Mouse (Mus musculus) c-Kit-negative CD71-positive TER-119-positive erythroid progenitor cells, embryonic 14.5 days (primary cell): ENCODE measurements around the gene Ramp1.

Experiments used
- DNase-seq: peaks from one replicate; pipeline ENCODE4 v3.0.0-alpha.2; 2013; ENCODE audit warnings: low read depth, low spot score

Gene Ramp1

DNA sequence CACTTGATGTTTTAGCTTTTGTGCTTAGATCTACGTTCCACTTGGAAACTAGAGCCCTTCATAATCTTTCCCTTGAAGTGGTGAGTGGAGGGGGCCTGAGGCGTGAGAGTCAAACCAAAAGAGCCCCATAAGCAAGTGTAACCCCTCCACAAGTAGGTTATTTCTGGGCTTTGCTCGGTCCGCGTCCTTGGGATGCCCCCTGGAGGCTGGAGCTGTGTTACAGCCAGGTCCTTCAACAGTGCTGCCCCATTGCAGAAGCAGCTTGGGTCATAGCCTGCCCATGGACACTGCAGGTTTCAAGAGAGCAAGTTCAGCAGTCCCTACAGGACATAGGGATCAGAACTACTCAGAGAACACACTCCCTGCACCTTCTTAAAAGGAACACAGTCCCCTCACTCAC is 59.5 kb downstream of the Ramp1 start:
- no peak for DNase-seq

DNA sequence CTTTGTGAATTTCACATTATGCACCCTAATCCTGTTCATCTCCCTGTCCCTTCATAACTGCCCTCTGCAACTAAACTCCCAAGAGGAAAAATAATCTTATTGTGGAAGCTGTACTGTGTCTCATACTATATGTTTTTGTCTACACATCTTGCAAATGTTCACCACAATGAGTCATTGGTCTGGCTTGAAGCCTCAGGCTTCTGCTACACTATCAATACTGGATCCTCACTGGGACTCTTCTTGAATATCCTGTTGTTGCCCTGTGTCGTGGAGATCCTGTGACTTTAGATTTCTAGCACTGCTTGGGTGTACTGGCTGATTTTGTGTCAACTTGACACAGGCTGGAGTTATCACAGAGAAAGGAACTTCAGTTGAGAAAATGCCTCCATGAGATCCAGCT is 60.2 kb downstream of the Ramp1 start:
- DNase-seq: no peak

DNA sequence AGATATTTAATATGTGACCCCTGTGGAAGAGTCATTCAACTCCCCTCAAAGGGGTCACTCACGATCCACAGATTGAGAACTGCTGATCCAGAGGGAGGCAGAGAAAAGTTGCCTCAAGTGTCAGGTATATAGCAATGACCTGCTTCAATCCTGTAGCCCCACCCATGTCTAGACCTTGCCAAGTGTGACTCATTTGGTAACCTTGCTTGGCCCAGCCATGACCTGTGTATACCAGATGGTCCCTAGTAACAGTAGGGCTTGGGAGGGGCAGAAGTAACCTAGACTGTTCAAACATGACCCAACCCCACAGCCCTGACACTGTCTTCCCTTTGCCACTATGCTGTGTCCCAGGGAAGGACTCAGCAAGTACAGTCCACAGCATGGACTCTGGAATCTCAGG is 61.1 kb downstream of the Ramp1 start:
- DNase-seq: no peak

DNA sequence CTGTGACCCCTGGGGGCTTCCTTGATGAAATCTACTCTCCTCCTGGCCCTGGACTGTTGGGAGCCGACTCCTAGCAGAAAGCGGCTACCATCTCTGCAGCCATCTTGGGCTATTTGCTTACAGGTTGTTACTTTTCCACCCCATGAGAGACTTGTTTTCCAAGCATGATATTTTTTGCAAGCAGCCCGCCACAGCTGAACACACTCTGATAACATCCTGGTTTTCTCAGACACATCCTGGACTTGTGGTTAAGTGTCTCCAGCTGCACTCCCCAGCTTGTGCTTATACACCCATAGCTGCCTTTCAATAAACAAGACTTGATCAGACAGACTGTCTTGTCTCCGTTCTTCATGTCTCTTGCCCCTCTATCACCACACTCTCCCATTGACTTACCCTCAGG is 61.6 kb downstream of the Ramp1 start:
- DNase-seq: no peak

DNA sequence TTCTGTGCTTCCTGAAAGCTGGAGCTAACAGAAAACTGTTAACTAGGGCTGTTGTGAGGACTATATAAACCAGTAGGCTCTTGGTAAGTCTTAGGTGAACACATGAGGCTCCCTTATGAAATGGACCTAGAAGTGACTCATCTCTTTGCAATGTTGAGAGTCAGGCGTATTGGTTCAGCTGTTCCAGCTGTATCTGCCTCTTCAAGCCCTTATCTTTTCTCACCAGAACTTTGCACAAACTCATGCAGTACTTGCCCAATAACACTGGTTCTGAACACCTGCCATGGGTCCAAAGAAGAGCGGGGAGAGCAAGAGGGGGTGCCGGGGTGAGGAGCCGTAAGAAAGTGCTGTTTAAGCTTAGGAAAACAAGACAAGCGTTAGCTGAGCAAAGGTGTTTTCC is 68.6 kb downstream of the Ramp1 start:
- DNase-seq: peak; percentile 61

DNA sequence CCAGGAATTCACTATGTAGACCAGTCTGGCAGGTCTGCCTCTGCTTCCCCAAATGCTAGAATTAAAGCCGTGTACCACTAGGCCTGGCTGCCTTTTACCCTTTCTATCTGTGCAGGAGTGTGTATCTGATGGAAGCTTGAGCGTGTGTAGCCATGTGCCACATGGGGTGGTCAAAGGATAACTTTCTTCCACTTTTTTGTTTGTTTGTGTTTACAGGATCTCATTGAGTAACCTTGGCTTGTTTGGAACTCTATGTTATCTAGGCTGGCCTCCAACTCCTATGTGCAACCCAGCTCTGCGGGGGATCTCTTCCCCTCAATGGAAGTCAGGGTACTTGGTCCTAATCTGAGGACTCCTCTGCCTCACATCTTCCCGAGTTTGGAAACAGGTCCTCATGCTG is 69.3 kb downstream of the Ramp1 start:
- no peak for DNase-seq

DNA sequence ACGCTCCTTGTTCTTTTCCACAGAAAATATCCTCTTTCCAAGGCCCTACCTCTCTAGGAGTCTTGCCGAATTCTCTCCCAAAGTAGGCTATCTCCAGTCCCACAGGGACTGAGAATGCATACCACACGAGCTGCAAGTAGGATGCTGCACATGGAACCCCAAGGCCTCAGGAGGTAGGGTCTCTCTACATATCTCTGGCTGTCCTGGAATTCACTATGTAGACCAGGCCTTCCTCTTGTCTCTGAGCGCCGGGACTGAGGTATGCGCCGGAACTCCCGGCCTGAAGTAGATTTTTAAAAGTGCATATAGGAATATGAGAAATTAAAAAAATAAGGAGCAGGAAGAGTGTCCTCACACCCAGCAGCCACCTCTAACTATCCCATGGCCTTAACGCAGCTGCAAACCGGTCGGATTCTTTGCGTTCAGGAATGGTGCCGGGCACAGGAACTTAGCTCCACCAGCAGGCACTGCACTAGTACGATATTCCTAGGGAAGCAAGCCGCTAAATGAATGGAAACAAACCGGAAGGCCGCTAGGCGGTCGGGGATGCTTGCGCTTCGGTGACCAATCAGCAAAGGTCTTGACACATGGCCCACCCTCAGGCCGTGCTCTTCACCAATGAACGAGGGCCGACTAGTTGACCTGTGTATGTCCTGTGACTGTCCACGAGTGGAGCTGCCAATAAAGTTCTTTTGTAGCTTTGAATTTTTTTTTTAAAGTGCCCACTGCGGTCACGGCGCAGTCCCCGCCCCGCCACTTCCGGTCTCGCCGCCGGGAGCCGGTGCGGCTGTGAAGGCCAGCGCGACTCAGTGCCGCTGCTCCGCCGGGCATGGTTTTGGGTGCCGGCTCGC is 70.2 kb downstream of the Ramp1 start, which contains the start of gene Ube2f:
Gene Ube2f (plus strand): TSS at position 741 of the 851 bp plus-strand sequence.
- peak; percentile 95 for DNase-seq

DNA sequence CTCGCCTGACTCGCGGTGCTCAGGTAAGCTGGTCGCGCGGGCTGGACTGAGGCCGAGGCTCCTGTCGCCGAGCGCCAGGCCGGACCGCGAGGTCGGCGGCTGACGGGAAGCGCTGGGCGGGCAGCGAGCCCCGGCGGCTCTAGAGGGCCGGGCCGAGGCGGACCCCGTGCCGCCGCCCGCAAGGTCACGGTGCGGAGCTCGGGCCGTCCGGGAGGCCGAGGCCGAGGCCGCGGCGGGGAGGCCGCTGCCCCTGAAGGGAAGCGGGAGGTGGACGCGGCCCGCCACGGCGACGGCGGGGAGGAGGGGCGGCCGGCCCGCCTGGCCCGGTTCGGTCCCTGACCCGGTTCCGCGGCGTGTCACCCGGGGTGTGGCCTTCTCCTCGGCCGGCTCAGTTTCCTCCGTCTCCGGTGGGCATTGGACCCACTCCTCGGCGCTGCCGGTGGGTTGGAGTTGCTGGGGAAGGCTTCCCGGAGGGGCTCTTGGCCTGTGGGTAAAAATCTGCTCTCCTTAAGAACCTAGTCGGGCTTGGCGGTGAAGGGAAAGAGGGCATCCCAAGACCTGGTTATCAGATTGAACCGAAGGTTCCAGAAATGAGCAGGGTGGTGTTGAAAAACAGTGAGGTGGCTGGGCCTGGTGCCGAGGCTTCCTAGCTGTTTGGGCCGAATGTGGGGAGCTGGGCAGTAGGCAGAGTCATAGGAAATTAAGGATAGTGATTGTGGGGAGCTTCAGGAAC is 71.0 kb downstream of the Ramp1 start:
- peak; percentile 44 for DNase-seq

DNA sequence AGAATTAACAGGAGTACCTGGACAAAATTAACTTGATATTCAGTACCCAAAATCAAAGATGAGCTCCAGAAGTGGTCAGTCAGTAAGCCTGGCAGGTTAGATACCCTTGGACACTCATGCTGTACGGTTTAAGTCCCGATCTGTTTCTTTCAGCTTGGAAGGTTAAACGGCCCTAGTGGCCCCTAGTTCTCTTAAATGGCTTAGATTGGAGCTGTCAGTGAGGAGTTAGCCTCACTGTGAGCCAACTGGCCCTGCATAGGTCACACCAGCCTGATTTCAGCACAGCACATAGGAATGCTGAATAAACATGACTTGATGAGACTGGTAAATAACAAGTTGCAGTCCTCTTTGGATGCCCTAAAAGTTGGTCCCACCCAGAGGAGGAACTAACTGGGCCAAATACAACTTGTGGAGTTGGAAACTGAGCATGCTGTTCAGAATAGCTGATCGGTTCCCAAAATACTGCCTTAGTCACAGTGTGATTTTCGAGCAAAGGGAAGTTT is 71.6 kb downstream of the Ramp1 start:
- no peak for DNase-seq

DNA sequence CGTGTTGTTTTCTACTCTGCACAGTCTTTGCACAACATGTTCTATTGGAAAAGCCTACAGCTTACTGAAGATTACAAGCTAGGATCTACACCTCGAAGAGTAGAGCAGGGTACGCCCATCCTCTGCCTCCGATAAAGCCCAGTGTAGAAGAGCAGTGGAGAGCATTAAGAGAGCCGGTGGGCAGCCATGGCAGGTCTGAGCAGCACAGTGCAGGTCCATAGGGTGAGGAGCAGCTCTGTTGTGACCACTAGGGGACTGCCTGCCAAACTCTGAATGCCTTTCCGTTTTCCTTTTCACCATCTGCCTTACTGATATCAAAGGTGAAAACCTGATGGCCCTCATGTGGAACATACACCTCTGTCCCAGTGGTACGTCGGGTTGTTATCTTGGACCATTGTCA is 72.3 kb downstream of the Ramp1 start:
- DNase-seq: peak; percentile 43

DNA sequence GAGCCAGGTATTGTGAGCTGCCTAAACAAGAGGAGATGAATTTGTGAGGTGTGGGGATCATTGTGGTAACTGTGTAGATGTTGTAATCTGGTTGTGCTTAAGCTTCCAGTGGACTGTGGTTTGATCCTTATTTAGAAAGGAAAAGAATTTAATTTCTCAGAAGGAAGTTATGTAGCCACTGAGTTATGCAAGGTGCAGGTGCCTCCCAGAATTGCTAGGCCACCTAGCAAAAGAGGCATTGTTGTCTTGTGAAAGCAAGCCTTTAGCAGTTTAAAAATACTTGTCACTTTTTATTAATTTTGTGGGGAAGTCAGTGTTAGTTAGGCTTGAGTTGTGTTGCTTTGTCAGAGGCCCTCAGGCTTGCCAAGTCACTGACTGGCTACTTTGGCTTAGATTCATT is 78.3 kb downstream of the Ramp1 start:
- DNase-seq: no peak

DNA sequence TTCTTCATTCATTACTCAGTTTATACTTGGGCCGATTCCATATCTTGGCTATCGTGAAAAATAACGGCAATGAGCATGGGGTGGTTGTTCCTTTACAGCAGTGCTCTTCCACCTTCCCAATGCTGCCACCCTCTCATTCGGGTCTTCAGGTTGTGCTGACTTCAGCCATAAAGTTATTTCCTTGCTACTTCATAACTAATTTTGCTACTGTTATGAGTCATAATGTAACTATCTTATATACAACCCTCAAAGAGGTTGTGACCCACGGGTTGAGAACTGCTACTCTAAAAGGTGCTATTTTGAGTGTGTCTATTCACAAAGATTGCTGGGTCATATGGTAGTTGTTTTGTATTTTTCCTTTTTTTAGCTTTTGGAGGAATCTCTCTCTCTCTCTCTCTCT is 80.2 kb downstream of the Ramp1 start:
- DNase-seq: no peak

DNA sequence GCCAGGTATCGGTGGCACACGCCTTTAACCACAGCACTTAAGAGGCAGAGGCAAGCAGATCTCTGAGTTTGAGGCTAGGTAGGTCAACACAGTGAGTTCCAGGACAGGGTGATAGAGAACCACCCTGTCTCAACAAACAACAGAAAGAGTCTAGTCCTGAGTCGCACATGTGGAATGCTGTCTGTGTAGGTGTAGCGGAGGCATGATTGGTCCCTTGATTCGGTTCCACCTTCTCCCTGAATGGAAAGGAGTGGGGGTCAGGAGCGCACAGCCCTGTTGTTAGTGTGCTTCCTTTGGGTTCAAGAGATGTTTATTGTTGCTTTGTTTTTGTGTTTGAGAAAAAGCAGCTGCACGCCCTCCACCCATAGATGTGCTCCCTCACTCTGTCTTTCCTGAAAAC is 82.9 kb downstream of the Ramp1 start:
- DNase-seq: no peak

DNA sequence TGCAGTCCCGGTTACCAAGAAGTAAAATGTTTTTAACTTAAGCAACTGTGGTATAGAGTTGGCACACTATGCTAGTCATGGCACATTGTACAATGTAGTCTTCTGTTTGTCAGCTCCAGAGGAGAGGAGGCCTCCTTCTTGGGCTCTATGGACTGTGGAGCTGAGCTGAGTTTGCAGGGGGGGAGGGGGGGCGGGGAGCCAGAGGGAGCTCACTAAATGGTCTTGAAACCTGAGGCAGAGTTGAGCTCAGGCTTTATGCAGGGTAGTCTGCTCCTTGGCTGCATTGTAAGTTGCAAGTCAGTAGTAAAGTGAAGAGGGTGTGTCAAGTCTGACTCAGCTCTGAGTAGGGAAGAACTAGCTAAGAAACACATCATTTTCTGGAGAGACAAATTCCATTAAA is 92.6 kb downstream of the Ramp1 start:
- no peak for DNase-seq
